Mouse (Mus musculus) myocyte (in vitro differentiated cells): ENCODE results near the gene Wdr18.

Experiments used
- E2F4 ChIP-seq: IDR thresholded peaks from one replicate; pipeline ENCODE4 v1.6.1; 2011; ENCODE audit warnings: mild to moderate bottlenecking, control low read depth, moderate library complexity; ENCODE audit not compliant: insufficient read depth
- POLR2A ChIP-seq: IDR thresholded peaks from one replicate; pipeline ENCODE4 v1.6.1; 2011; ENCODE audit warnings: low read depth, mild to moderate bottlenecking, control low read depth, moderate library complexity; ENCODE audit not compliant: insufficient read length
- USF1 ChIP-seq: IDR thresholded peaks from one replicate; pipeline ENCODE4 v1.6.1; 2011; ENCODE audit warnings: low read depth, mild to moderate bottlenecking, control low read depth, moderate library complexity

DNA sequence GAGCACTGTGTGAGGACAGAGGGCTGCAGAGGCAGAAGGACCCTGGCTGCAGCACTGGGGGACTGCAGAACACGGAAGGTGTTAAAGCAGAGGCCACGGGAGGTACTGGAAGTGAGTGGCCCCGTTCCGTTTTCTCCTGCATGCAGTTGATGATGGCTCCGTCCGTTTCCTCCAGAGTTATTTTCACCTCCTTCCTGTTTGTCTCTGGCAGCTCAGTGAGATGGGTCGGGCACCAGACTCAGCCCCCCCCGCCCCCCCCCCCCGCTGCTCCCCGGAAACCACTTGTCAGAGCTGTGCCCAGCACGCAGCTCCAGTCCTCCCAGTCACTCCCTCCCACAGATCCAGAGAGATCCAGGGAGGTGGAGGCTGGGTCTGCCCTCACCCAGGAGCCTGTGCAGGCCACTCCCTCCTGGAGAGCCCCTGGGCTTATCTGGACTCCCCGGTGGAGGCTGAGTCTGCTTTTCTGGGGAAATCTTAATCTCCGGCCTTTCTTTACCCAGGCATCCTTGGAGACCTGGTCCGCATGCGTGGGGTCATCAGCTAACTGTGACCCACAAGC, 58.9 kb downstream of the Wdr18 start:
- TF ChIP-seq USF1 (no peak), POLR2A (no peak), E2F4 (no peak)
